Mouse (Mus musculus) Patski (cell line): ENCODE data around the gene Kif6. TPM values are rescaled to one million over a fixed set of nuclear protein-coding genes. Genes with fewer than 3 reads are reported as not detected.

Experiments
- ATAC-seq: fragments of 100-300 bp; one replicate; pipeline ENCODE4 v1.8.0; 2021
- CTCF ChIA-PET: fragments of 350-600 bp; sonication (Branson Sonifier 250); formaldehyde crosslinking; loops from one replicate; lab custom pipeline; 2022; ENCODE audit warnings: inconsistent platforms; lab: Charles Lee
- POLR2A ChIA-PET: fragments of 350-600 bp; sonication (Branson Sonifier 250); formaldehyde crosslinking; loops from one replicate; lab custom pipeline; 2022; ENCODE audit warnings: antibody characterized with exemption, inconsistent platforms; lab: Charles Lee
- DNase-seq: peaks from one replicate; pipeline ENCODE4 v3.0.0-alpha.2; 2011; ENCODE audit warnings: low read depth, low spot score
- H3K27me3 ChIP-seq: fragments of 371-371 bp; one replicate; pipeline ENCODE4 v1.5.1; 2021
- CTCF ChIP-seq: fragments of 100-300 bp; IDR thresholded peaks from one replicate; pipeline ENCODE4 v1.5.1; 2021
- in situ Hi-C: fragments of 300-500 bp; cut with MboI; formaldehyde crosslinking; loops from 3 replicates; pipeline ENCODE4 v1.11.1; 2018; ENCODE audit warnings: low pct_unique_long_range_greater_than_20kb, mixed read lengths
- polyA plus RNA-seq: library from polyadenylated mRNA; unstranded; gene quantifications from one replicate; pipeline ENCODE4 v1.2.3, GENCODE M21; 2021

Gene Kif6
- polyA plus RNA-seq, 1 experiment from 2014 or later: 3.2 TPM

- no peak for ATAC-seq
- ChIA-PET CTCF (no interaction called here), POLR2A (no interaction called here)
- TF ChIP-seq CTCF: no peak
- no peaks in the 10 kb centered on the region for H3K27me3 ChIP-seq
- DNase-seq: no peak
- in situ Hi-C loops: no loop called here
Measured at GRCm38 (mm10) chr17:49834044-49834545, 219.2 kb downstream of the Kif6 start.

DNA sequence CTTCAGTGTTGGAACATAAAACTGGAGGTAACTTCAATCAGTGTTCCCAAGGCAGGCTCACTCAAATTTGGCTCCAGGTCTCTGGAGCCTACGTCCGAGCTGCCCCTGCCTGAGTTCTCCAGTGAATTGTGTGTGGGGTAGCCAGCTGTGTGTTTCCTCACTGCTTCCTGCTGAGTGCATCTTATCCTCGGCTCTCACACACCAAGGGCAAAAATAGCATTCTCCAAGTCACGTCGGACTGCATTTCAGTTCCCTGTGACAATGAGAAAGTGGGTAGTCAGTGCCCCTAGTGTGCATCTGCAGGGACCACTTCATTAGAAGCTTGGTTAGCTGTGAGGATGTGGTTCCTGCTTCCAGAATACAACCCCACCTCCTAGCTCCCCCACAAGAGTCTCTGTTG is 222.5 kb downstream of the Kif6 start:
- TF ChIP-seq CTCF: no peak
- H3K27me3 ChIP-seq: no peaks in the 10 kb centered on the region
- ChIA-PET POLR2A (interaction anchor here (1.0 kb wide), 1 partner anchor 19 kb away, joined by 3 read pairs; no protein-coding TSS in a partner anchor), CTCF (no interaction called here)
- in situ Hi-C loops: no loop called here
- ATAC-seq (no peak), DNase-seq (no peak)

- in situ Hi-C loops: no loop called here
- no peak for DNase-seq
- H3K27me3 ChIP-seq: no peaks in the 10 kb centered on the region
- no peak for TF ChIP-seq CTCF
- POLR2A ChIA-PET: no interaction called here
- ATAC-seq: no peak
- CTCF ChIA-PET: interaction anchor here (1.4 kb wide), 1 partner anchor 10 kb away, joined by 6 read pairs; no protein-coding TSS in a partner anchor
Measured at GRCm38 (mm10) chr17:49839243-49839642, 224.3 kb downstream of the Kif6 start.

GRCm38 (mm10) chr17:49851210-49851609 is 236.3 kb downstream of the Kif6 start:
- ChIA-PET POLR2A (no interaction called here), CTCF (interaction anchor here (0.6 to 2.2 kb wide), 4 partner anchors 10 to 321 kb away, joined by 3 to 5 read pairs (median 4); no protein-coding TSS in a partner anchor)
- peak; percentile 41 for DNase-seq
- no peak for TF ChIP-seq CTCF
- H3K27me3 ChIP-seq: no peaks in the 10 kb centered on the region
- in situ Hi-C loops: no loop called here
- ATAC-seq: peak; percentile 85

- ChIA-PET POLR2A (no interaction called here), CTCF (interaction anchor here (0.7 to 2.2 kb wide), 4 partner anchors 9 to 322 kb away, joined by 3 to 5 read pairs (median 4); no protein-coding TSS in a partner anchor)
- ATAC-seq (no peak), DNase-seq (no peak)
- TF ChIP-seq CTCF: peak; percentile 45
- in situ Hi-C loops: no loop called here
- H3K27me3 ChIP-seq: no peaks in the 10 kb centered on the region
Measured at GRCm38 (mm10) chr17:49852183-49852582, 237.2 kb downstream of the Kif6 start.

- ATAC-seq (no peak), DNase-seq (no peak)
- in situ Hi-C loops: no loop called here
- POLR2A ChIA-PET: no interaction called here
- TF ChIP-seq CTCF: no peak
- CTCF ChIA-PET: interaction anchor here (0.7 kb wide), 1 partner anchor 325 kb away, joined by 3 read pairs; no protein-coding TSS in a partner anchor
- H3K27me3 ChIP-seq: no peaks in the 10 kb centered on the region
Measured at GRCm38 (mm10) chr17:49855785-49856184, 240.8 kb downstream of the Kif6 start.

GRCm38 (mm10) chr17:49860057-49860816 is 245.3 kb downstream of the Kif6 start:
- no peaks in the 10 kb centered on the region for H3K27me3 ChIP-seq
- DNase-seq (no peak), ATAC-seq (no peak)
- in situ Hi-C loops: no loop called here
- CTCF ChIA-PET: interaction anchor here (1.5 kb wide), 1 partner anchor 8 kb away, joined by 5 read pairs; no protein-coding TSS in a partner anchor
- TF ChIP-seq CTCF: no peak
- POLR2A ChIA-PET: no interaction called here

GRCm38 (mm10) chr17:49863597-49863996 is 248.7 kb downstream of the Kif6 start:
- no peak for TF ChIP-seq CTCF
- POLR2A ChIA-PET: no interaction called here
- ATAC-seq (no peak), DNase-seq (no peak)
- CTCF ChIA-PET: interaction anchor here (1.2 to 1.3 kb wide), 2 partner anchors 10 to 325 kb away, joined by 4 read pairs; no protein-coding TSS in a partner anchor
- in situ Hi-C loops: no loop called here
- H3K27me3 ChIP-seq: no peaks in the 10 kb centered on the region

DNA sequence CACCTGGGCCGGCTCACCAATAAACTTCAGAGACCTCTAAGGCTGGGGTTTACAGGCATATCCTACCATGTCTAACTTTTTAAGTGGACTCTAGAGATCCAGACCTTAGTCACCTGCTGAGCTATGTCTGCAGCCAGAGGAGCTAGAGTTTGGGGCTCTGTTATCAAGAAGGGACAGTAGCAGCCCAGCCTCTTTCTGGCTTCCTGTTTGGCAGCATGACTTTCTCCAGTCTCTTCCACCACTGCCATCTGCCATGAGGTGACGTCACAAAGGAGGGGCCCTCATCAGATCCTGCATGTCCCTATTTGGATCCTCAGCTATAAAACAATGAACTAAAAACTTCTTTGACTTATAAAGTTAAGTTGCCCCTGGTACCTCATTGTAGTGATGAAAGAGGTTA is 250.7 kb downstream of the Kif6 start:
- in situ Hi-C loops: no loop called here
- ChIA-PET POLR2A (interaction anchor here (0.6 kb wide), 1 partner anchor 397 kb away, joined by 4 read pairs; no protein-coding TSS in a partner anchor), CTCF (interaction anchor here (0.6 to 1.3 kb wide), 2 partner anchors 322 to 397 kb away, joined by 3 read pairs; no protein-coding TSS in a partner anchor)
- no peaks in the 10 kb centered on the region for H3K27me3 ChIP-seq
- DNase-seq: no peak
- ATAC-seq: no peak
- TF ChIP-seq CTCF: no peak

- H3K27me3 ChIP-seq: no peaks in the 10 kb centered on the region
- ChIA-PET POLR2A (interaction anchor here (0.6 kb wide), 1 partner anchor 1525 kb away, joined by 5 read pairs; no protein-coding TSS in a partner anchor), CTCF (interaction anchor here (1.3 kb wide), 1 partner anchor 398 kb away, joined by 3 read pairs; no protein-coding TSS in a partner anchor)
- no peak for TF ChIP-seq CTCF
- ATAC-seq (no peak), DNase-seq (no peak)
- in situ Hi-C loops: no loop called here
Measured at GRCm38 (mm10) chr17:49866653-49867215, 251.8 kb downstream of the Kif6 start.
